Mouse (Mus musculus): ENCODE data around the gene Olfr351.

Gene Olfr351

DNA sequence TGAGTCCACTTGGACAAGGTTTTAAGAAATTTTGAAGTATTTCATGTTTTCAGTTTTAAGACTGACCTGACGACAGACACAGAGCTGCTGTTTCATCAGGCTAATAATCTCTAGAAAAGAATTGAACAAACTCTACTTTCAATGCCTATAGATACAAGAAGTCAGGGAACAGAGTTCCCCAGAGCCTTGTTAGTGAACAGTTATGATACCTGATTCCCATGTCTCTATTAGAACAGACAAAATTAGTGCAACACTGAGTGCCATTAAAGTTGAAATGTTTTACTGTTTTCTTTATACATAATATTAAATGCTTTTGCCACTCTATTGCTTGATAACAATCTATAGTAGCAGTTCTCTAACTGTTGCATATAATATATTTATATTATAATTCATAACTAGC, at the start of gene Olfr351:
Gene Olfr351, minus strand, starts transcription at position 101 of the 400 bp plus-strand sequence.
- in situ Hi-C loops (cut with MboI, MseI), result no loop called here

DNA sequence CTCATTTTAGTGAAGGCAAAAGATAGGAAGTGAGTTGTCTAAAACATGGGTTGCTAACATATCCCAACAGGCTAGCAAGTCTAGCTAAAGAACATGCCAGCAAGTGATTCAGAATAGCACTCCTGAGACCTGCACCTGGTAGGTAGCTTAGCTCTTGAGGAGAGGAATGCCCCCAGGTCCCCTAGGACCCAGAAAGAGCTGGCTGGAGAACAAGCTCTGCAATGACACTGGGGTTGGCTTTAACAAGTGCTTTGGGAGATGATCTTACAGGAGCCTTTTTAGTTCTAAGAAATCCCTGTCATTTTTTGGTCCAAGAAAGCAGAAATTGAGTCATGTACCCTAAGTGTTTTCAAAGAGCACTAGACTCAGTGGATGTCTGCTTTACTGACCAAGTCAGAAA, 42.9 kb upstream of the Olfr351 start, which contains the start of gene Olfr354:
Gene Olfr354, plus strand, starts transcription at position 301 of the 400 bp plus-strand sequence.
- in situ Hi-C loops (cut with MboI, MseI), result no loop called here

DNA sequence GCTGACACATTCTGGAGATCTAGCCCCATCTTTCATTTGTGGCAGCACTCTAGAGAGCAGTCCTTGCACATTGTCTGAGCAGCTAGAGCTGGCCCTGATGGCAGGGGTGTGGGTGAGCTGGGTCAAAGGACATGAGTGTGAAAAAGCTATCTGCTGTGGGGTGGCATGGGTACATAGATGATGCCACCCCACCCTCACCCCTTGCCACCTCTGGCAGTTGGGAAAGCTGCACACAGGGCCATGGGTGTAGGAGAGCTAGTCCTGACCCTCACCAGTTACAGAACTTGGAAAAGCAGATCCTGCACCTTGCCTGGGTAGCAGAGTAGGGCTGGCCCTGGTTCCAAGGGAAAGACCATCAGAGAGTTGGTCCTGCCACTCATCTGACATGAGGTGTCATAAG, 34.7 kb upstream of the Olfr351 start:
- in situ Hi-C loops (cut with MboI, MseI), result no loop called here

DNA sequence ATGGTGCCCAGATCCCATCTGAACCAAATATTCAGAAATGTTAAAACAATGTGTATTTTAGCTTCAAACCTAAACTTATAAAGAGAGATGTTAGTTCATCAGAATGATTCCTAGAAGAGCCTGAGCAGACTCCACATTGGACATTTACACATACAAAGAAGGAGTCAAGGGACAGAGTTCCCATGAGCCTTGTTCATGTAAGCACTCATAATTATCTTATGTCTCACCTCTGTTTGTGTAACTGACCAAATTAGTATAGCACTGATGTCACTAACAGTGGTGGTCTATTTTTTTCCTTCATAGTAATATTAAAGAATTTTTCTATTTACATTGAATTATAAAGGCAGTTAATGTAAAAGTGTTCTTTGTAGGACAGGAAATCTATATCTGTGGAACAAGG, 30.4 kb upstream of the Olfr351 start, which contains the start of gene Olfr353:
Gene Olfr353, minus strand, starts transcription at position 101 of the 400 bp plus-strand sequence.
- in situ Hi-C loops (cut with MboI, MseI), result no loop called here

DNA sequence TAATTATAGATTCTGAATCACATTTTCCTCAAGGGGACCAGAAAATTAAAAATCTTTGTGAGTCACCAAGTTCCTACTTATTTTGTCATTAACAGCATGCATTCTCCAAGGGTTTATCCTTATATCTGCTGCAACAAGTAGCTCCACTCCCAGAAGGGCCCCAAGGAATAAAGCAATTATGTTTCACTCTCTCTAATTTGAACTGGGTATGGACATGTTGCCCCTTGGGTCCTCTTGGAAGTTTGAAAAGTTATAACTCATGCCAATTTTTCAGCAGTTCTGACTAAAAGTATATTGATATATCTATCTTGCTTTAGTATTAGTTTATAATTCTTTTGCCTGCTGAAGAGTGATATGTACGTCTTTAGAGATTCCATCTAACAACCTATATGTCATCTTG, 5.7 kb upstream of the Olfr351 start, which contains the start of gene Olfr352:
Gene Olfr352, plus strand, starts transcription at position 301 of the 400 bp plus-strand sequence.
- in situ Hi-C loops (cut with MboI, MseI), result no loop called here

DNA sequence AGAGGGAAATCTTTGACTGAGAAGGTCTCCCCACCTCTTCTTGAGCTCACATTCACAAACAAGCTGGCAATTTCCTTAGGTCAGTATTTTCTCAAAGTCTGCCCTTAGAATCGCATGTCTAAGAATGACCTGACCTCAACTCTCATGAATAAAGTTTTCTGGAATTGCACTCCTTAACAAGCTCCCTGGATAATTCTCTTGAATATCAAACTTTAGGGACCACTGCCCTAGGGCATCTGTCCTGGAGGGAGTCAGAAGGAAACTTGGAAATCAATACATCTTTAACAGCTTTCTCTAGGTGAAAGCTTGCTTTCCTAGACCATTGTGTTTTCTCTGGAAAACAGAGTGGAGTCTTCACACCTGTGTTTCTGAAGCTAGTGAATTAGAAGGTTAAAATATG, 16.4 kb downstream of the Olfr351 start, which contains the start of gene Olfr350:
Gene Olfr350, plus strand, starts transcription at position 301 of the 400 bp plus-strand sequence.
- in situ Hi-C loops (cut with MboI, MseI), result no loop called here

DNA sequence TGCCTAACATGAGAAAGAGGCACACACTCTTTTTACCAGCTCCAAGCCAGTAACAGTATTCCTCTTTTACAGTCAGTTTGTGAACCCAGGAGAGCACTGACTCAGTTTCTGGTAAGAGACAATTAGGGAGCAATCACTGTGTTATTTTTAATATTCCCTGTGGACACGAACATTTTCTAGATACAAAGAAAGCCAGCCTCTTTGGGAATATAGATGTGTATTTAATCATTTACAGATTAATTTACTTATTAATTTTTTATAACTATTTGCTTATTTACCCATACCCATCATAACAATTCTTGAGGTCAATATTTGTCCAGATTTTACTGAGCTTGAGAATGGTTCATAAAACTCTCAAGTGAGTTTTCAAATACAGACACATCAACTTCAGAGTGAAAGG, 45.5 kb downstream of the Olfr351 start, which contains the start of gene Olfr3:
Gene Olfr3, minus strand, starts transcription at position 101 of the 400 bp plus-strand sequence.
- in situ Hi-C loops (cut with MboI, MseI), result no loop called here

Data from regulatory T cell (primary cell).